Mouse (Mus musculus) left cerebral cortex, postnatal 14 days (tissue): Measurements from ENCODE around the gene Zfp770. TPM values are rescaled to one million over a fixed set of nuclear protein-coding genes. Genes with fewer than 3 reads are reported as not detected.
A peak's percentile ranks its signal among the peaks of the same experiment; 100 is the strongest.
"Not testable (repeated sequence)": the region's sequence is repeated elsewhere in the genome, so short reads cannot be mapped to it uniquely, and the experiment has no call there.

ENCODE experiments used
- DNase-seq, 2 experiments: peaks; one replicate each; pipeline ENCODE4 v3.0.0; 2021 to 2022; ENCODE audit warnings: low spot score in 2 of 2, mixed read lengths in 1 of 2
- intact Hi-C: fragments of 180-260 bp; cut with DNase I; formaldehyde crosslinking; loops from one replicate; pipeline ENCODE4 v1.15.1; 2025
- long read RNA-seq, 2 experiments: library from polyadenylated mRNA; stranded (forward); transcript quantifications; one replicate each; pipeline ENCODE4 v2.0.0; 2021
- total RNA-seq, 2 experiments: library from RNA; stranded (reverse); gene quantifications; 2 replicates each; pipeline ENCODE4 v1.2.3; 2021

Zfp770 gene
- 10 to 100 TPM; 28.7 to 29.3 TPM for total RNA-seq
- long read RNA-seq, experiment 1, partial matches to known transcripts: 1 of 2 reads
- long read RNA-seq, experiment 1, other reads (novel, unspliced or antisense): 1 of 2 reads
- long read RNA-seq, experiment 2, full-length matches to known transcripts: 1 of 2 reads
- long read RNA-seq, experiment 2, partial matches to known transcripts: 0 of 2 reads
- long read RNA-seq, experiment 2, other reads (novel, unspliced or antisense): 1 of 2 reads

- intact Hi-C loops: no loop called here
- DNase-seq: peak; percentile 87
Observed at GRCm38 (mm10) chr2:114200932-114201559, at the start of gene Zfp770. TSS of gene Zfp770 (minus strand) at chr2:114201469.

DNA sequence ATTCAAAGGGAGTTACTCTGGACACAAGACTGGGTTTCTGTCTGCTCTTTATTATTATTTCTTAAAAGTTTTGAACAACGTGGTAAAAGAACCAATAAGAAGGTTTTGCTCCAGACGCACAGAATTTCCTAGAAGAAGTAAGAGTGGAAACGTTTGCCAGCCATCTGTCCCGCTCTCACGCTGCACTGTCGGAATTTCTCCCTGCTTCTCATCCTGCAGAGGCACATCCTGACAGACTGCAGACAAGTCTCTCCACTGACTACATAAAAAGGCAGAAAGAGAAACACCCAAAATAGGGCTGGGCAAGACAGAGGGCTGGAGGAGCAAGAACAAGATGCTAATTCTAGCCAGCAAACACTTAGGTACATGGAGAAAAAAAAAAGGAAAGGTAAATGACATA is 48.2 kb upstream of the Zfp770 start:
- intact Hi-C loops: no loop called here
- DNase-seq: peak; percentile 24 to 55

DNA sequence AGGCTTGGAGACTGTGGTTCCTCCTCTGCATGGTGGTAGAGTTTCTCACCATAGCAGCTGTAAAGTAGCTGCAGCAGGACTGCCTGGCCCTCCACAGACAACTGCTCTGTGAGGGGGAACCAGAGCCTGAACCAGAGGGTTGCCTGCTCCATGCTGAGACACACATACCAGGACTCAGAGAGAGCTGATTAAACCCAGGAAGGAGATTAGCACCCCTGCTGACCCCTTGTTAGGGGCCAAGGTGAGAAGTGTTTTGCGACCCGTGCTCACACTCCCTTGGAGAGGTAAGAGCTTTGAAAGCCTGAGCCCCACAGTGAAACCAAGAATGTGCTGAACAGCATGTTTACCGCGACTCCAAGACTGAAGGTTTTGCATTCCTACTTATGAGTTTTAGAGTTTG is 36.4 kb upstream of the Zfp770 start:
- intact Hi-C loops: no loop called here
- DNase-seq: no peak

GRCm38 (mm10) chr2:114236566-114236965 is 35.3 kb upstream of the Zfp770 start:
- intact Hi-C loops: no loop called here
- DNase-seq: no peak

GRCm38 (mm10) chr2:114235584-114235983 is 34.3 kb upstream of the Zfp770 start:
- no peak for DNase-seq
- intact Hi-C loops: no loop called here

- intact Hi-C loops: no loop called here
- DNase-seq: no peak
Observed at GRCm38 (mm10) chr2:114231248-114231647, 30.0 kb upstream of the Zfp770 start.

DNA sequence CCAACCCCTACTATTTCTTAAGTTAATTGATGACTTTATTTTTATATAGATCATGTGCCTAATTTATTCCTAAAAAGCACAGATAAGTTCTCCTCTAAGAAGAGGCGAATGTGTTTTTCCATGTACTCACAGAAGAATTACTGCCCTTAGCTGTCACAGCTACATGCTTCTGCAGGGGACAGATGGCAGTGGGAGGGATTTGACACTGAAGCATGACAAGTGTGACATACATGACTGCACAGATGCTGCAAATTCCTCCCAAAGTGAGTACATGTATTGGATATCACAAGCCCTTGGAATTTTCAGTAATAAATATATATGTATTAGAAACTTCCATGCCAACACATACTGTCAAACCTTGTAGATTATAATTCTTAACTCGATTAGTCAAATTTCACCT is 27.4 kb upstream of the Zfp770 start:
- intact Hi-C loops: no loop called here
- no peak for DNase-seq

- DNase-seq: no peak
- intact Hi-C loops: no loop called here
Observed at GRCm38 (mm10) chr2:114205036-114205435, 3.8 kb upstream of the Zfp770 start.

DNA sequence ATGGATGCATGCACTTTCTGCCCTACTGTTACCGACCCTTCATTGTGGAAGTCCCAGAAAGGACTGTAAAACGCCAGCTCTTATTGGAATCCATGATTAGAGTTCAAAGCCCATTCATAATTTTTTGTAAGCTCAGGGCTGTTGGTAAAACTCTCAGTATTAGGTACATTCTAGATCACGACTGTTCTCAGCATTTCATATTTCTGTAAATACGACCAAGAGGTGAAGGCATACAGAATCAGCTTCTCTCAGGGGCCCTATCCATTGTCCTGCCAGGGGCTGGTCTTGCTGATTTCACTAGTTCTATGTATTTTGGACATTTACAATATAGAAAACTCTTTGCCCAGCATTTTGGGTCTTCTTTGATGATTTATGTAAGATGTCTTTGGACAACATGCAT is 305 bp upstream of the Zfp770 start:
- intact Hi-C loops: no loop called here

GRCm38 (mm10) chr2:114196421-114196820 is 4.8 kb downstream of the Zfp770 start:
- DNase-seq: no peak
- intact Hi-C loops: no loop called here

More for the DNA sequence above, 305 bp upstream of the Zfp770 start:
- DNase-seq: no peak

DNA sequence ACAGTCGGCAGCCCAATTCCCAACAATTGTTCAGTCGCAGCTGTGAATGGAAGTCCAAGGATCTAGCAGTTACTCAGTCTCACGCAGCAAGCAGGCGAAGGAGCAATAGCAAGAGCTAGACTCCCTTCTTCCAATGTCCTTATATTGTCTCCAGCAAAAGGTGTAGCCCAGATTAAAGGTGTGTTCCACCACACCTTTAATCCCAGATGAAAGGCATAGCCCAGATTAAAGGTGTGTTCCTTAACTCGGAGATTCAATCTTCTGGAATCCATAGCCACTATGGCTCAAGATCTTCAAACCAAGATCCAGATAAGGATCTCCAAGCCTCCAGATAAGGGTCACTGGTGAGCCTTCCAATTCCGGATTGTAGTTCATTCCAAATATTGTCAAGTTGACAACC is 14.3 kb downstream of the Zfp770 start, which contains the start of gene Aqr:
Aqr (minus strand) TSS at position 101 of the 400 bp plus-strand sequence.
- DNase-seq, intact Hi-C loops: not testable (repeated sequence)

DNA sequence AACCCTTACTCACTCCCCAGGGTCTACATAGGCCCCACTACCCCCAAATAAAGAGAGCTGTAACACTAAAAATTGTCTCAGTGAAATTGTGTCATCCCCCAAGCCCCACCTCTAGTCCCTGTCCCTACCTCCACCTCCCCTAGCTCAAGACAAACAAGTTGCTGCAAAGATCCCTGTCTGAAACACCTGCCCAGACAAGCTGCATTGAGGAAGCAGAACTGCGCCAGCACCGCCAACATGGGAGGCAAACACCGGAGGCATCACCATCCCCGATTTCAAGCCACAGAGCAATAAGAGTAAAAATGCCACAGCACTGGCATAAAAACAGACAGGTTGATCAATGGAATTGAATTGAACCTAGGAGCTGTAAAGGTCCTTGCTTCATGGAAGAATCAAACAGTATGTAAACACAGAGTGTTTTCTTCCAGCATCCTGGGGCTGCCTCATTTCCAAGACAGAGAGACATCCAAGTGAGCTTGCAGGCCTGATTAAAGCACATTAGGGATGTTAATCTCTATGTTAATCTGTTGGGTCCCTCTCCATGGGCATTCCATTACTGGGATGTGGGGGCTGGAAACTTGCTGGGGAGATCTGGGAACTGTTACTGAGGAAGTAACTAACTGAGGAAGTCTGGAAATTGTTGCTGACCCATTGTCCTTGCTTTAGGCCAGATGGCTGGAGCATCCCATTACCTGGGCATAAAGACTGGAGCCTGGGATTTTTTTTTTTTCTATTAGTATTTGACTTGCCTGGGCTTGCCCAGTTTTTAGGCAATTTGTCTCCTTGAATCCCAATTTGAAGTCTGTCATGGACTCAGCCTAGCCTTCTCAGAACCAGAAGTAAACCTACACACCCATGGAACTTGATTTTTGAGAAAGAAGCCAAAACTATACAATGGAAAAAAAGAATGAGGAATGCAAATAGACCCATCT is 23.2 kb downstream of the Zfp770 start:
- intact Hi-C loops: no loop called here
- no peak for DNase-seq

DNA sequence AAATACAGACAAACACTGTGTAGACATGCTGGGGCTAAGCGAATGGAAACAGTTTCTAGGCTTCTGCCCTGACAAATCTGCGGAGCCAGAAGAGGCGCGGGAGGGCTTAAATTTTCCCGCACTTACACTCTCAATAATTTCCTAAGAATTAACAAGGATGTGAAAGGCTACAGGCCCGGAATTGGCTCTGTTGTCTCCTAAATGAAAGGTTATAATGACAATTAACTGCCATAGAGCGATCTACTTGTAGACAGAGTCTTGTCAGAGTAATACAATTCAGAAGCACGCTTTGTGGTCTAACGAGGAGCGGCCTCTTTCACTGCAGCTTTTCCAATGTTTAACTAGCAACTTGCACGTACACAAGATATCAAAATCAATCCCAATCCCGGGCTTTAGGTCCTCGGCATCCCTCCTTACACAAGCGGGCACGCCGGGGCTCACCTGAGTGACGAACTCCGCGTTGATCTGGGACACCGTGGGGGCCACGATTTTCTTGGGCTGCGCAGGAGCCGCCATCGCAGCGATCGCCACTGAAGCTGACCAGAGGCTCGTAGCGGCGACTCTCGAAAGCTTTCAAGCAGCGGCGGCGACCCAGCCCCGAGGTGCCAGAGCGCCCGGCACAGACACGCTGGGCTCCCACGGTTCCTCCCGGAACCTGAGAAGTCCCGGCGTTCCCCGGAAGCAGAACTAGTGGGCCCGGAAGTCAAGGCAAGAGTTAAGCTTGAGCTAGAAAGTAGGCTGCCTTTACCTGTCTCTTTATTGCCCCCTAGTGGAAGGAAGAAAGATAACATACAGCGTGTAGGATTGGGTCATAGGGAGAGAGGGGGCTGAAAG is 26.4 kb downstream of the Zfp770 start:
- intact Hi-C loops: no loop called here
- DNase-seq: peak; percentile 79 to 90

- DNase-seq: no peak
- intact Hi-C loops: no loop called here
Observed at GRCm38 (mm10) chr2:114173248-114173647, 28.0 kb downstream of the Zfp770 start.

GRCm38 (mm10) chr2:114167837-114168236 is 33.4 kb downstream of the Zfp770 start:
- peak in 1 of 2 experiments; percentile 23 for DNase-seq
- intact Hi-C loops: no loop called here

DNA sequence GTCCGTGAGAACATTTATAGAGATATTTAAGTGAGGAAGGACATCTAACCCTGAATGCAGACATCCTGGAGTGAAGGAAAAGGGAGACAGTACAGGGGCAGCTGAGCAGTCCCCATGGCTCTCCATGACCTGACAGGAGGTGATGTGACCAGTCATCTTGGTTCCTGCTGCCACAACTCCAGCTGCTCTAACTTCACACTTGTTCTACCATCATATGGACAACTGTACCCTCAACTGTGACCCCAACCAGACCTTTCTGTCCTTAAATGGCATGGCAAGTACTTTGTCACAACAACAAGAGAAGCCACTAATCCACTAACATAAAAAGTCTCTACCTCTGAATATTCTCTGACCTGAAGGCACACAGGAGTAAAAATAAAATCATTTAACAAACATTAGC is 39.3 kb downstream of the Zfp770 start:
- intact Hi-C loops: no loop called here
- DNase-seq: no peak

GRCm38 (mm10) chr2:114157345-114157744 is 43.9 kb downstream of the Zfp770 start:
- no peak for DNase-seq
- intact Hi-C loops: no loop called here

- DNase-seq: no peak
- intact Hi-C loops: no loop called here
Observed at GRCm38 (mm10) chr2:114156639-114157038, 44.6 kb downstream of the Zfp770 start.

DNA sequence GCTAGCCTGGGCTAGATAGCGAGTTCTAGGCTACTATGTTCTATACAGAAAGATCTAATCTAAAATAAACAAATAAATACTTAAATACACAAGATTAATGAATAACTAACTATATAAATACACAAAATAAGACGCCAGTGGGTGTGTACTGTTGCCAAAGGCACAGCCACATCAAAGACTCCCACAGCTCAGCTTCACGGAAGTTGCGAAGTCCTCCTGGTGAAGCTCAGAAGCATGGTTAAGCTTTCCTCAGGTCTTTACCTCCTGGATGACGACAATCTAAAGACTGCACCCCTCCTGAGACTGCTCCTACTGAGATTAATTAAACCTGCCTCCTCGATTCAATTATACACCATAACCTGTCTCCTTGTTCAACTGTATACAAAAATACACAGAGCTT is 48.0 kb downstream of the Zfp770 start:
- no peak for DNase-seq
- intact Hi-C loops: no loop called here
